Mouse (Mus musculus) lung, adult 18-20 months (tissue): ENCODE measurements around the gene Rbp4.

Experiments used
- DNase-seq, 2 experiments: peaks; one replicate each; pipeline ENCODE4 v3.0.0; 2022; ENCODE audit warnings: mixed read lengths in 2 of 2

Rbp4 gene

GRCm38 (mm10) chr19:38089358-38089757 lies 35.7 kb downstream of the Rbp4 start:
- DNase-seq: no peak

- DNase-seq: peak; percentile 25 to 50
Observed at GRCm38 (mm10) chr19:38086948-38087551, 38.0 kb downstream of the Rbp4 start.

- no peak for DNase-seq
Observed at GRCm38 (mm10) chr19:38085841-38086240, 39.2 kb downstream of the Rbp4 start.

GRCm38 (mm10) chr19:38082931-38083525 lies 42.1 kb downstream of the Rbp4 start:
- DNase-seq: no peak

GRCm38 (mm10) chr19:38081361-38081760 lies 43.7 kb downstream of the Rbp4 start:
- DNase-seq: no peak

- DNase-seq: no peak
Observed at GRCm38 (mm10) chr19:38077851-38078540, 47.1 kb downstream of the Rbp4 start.

GRCm38 (mm10) chr19:38076251-38076650 lies 48.8 kb downstream of the Rbp4 start:
- no peak for DNase-seq

- DNase-seq: no peak
Observed at GRCm38 (mm10) chr19:38075051-38075450, 50.0 kb downstream of the Rbp4 start.

GRCm38 (mm10) chr19:38073226-38073625 lies 51.9 kb downstream of the Rbp4 start:
- no peak for DNase-seq
